Mouse (Mus musculus) G1E (cell line): ENCODE data around the gene Rnf181.

Experiments used
- CTCF ChIP-seq: IDR thresholded peaks from 2 replicates; pipeline ENCODE4 v1.5.1; 2012; ENCODE audit warnings: low read depth, low read length, inconsistent platforms, mixed read lengths
- GATA1 ChIP-seq: IDR thresholded peaks from 2 replicates; pipeline ENCODE4 v1.6.1; 2012; ENCODE audit warnings: borderline replicate concordance, low read length, inconsistent platforms, mixed read lengths
- GATA2 ChIP-seq: IDR thresholded peaks from 2 replicates; pipeline ENCODE4 v1.6.1; 2012; ENCODE audit warnings: low read depth, low read length, inconsistent platforms, borderline replicate concordance
- TAL1 ChIP-seq: conservative IDR thresholded peaks from 2 replicates; pipeline ENCODE4 v1.6.1; 2012; ENCODE audit warnings: low read depth, low read length, inconsistent platforms, mixed read lengths

GRCm38 (mm10) chr6:72399967-72400366, 33.2 kb upstream of the Rnf181 start:
- TF ChIP-seq CTCF (no peak), GATA1 (no peak), GATA2 (no peak), TAL1 (no peak)
